Mouse (Mus musculus): Measurements from ENCODE around the gene Acss2.

The Acss2 gene

GRCm38 (mm10) chr2:155517455-155518423, at the start of gene Acss2, which contains the start of gene Ggt7:
Gene Acss2, plus strand, starts transcription at chr2:155517948.
Gene Ggt7, minus strand, starts transcription at chr2:155518237.
- peak; percentile 98 for DNase-seq (ENCODE audit: low read depth, low spot score)

- DNase-seq (ENCODE audit: low read depth, low spot score) = peak; percentile 59
Measured at GRCm38 (mm10) chr2:155472671-155473569, 44.8 kb upstream of the Acss2 start.

GRCm38 (mm10) chr2:155473570-155474088, 44.1 kb upstream of the Acss2 start, which contains the start of gene Ncoa6:
Gene Ncoa6, minus strand, starts transcription at chr2:155473894.
- DNase-seq (ENCODE audit: low read depth, low spot score) = peak; percentile 62

GRCm38 (mm10) chr2:155482021-155482420, 35.7 kb upstream of the Acss2 start:
- DNase-seq (ENCODE audit: low read depth, low spot score) = peak; percentile 40

GRCm38 (mm10) chr2:155490998-155491397, 26.8 kb upstream of the Acss2 start:
- DNase-seq (ENCODE audit: low read depth, low spot score) = no peak

GRCm38 (mm10) chr2:155502596-155502995, 15.2 kb upstream of the Acss2 start:
- DNase-seq (ENCODE audit: low read depth, low spot score) = no peak

GRCm38 (mm10) chr2:155504440-155505355, 13.1 kb upstream of the Acss2 start:
- peak; percentile 41 for DNase-seq (ENCODE audit: low read depth, low spot score)

- DNase-seq (ENCODE audit: low read depth, low spot score) = no peak
Measured at GRCm38 (mm10) chr2:155505811-155506210, 11.9 kb upstream of the Acss2 start.

- no peak for DNase-seq (ENCODE audit: low read depth, low spot score)
Measured at GRCm38 (mm10) chr2:155507721-155508470, 9.9 kb upstream of the Acss2 start.

GRCm38 (mm10) chr2:155512479-155512878, 5.3 kb upstream of the Acss2 start:
- DNase-seq (ENCODE audit: low read depth, low spot score) = peak; percentile 40

GRCm38 (mm10) chr2:155513543-155513942, 4.2 kb upstream of the Acss2 start:
- no peak for DNase-seq (ENCODE audit: low read depth, low spot score)

- peak; percentile 43 for DNase-seq (ENCODE audit: low read depth, low spot score)
Measured at GRCm38 (mm10) chr2:155514666-155515065, 3.1 kb upstream of the Acss2 start.

GRCm38 (mm10) chr2:155515941-155516340, 1.8 kb upstream of the Acss2 start:
- DNase-seq (ENCODE audit: low read depth, low spot score) = peak; percentile 61

- no peak for DNase-seq (ENCODE audit: low read depth, low spot score)
Measured at GRCm38 (mm10) chr2:155518531-155519270, 953 bp downstream of the Acss2 start.

- no peak for DNase-seq (ENCODE audit: low read depth, low spot score)
Measured at GRCm38 (mm10) chr2:155523706-155524105, 6.0 kb downstream of the Acss2 start.

GRCm38 (mm10) chr2:155524378-155524777, 6.6 kb downstream of the Acss2 start:
- no peak for DNase-seq (ENCODE audit: low read depth, low spot score)

GRCm38 (mm10) chr2:155527367-155527766, 9.6 kb downstream of the Acss2 start:
- no peak for DNase-seq (ENCODE audit: low read depth, low spot score)

GRCm38 (mm10) chr2:155536292-155536691, 18.5 kb downstream of the Acss2 start:
- no peak for DNase-seq (ENCODE audit: low read depth, low spot score)
